Mouse (Mus musculus) yolk sac, embryonic 10.5 days (tissue): ENCODE measurements around the gene Pogz.
"Not testable (repeated sequence)": the region's sequence is repeated elsewhere in the genome, so short reads cannot be mapped to it uniquely, and the experiment has no call there.

ENCODE experiments used
- DNase-seq: peaks from one replicate; pipeline ENCODE4 v3.0.0-alpha.2; 2017; ENCODE audit warnings: low spot score

The Pogz gene

DNA sequence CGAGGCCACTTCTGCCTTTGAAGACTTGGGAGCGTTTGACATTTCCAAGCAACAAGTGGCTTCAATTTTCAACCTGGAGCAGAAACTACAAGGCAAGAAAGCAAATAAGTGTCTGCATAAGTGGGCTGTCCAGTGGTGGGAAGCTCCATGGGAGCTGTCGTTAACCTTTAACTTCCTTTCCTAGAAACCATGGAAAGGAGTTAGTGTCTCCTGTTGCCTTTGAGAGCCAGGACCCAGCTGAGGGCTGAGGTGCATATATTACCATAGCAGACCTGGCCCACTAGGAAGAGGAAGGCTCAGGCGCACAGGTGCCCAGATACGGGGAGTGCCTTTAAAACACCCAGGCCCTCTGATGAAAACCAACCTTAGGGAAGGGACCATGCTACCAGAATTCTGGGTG, 4.7 kb upstream of the Pogz start:
- DNase-seq, result peak; percentile 63

DNA sequence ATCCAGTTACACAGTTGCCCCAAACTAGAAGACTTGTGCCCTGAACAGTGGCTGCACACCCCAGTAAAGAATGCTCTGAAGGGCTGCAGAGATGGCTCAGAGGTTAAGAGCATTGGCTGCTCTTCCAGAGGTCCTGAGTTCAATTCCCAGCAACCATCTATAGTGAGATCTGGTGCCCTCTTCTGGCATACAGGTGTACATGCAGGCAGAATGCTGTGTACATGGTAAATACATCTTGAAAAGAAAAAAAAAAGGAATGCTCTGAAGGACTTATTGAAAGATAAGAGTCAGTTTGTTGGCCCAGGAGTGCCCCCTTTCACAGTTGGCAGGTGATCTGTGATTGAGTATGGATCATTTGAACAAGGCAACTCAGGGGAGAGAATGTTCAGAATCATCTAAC, 4.0 kb upstream of the Pogz start:
- DNase-seq, result no peak

GRCm38 (mm10) chr3:94835396-94835795, 2.0 kb upstream of the Pogz start:
- DNase-seq, result peak; percentile 18

GRCm38 (mm10) chr3:94837959-94838496, 661 bp downstream of the Pogz start:
- peak; percentile 66 for DNase-seq

DNA sequence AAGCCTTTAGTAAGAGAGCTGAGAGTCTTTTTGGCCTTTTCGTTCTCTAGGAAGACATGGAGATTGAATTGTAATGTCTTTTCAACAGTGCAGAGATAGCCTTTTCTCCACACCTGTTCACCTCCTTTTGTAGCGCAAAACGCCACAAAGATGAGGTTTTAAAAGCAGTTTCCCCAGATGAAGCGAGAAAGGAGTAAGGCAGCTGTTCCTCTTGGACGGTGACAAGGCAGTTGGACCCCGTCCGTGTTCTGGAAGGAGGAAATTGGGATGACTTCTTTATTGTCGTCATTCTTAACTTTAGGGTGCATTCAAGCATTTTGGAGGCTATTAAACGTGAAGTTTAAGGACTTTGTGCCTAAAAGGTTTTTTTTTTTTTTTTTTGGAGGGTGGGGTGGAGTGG, 1.3 kb downstream of the Pogz start:
- DNase-seq, result no peak

- no peak for DNase-seq
Measured at GRCm38 (mm10) chr3:94839101-94839500, 1.7 kb downstream of the Pogz start.

- no peak for DNase-seq
Measured at GRCm38 (mm10) chr3:94847382-94847781, 10.0 kb downstream of the Pogz start.

DNA sequence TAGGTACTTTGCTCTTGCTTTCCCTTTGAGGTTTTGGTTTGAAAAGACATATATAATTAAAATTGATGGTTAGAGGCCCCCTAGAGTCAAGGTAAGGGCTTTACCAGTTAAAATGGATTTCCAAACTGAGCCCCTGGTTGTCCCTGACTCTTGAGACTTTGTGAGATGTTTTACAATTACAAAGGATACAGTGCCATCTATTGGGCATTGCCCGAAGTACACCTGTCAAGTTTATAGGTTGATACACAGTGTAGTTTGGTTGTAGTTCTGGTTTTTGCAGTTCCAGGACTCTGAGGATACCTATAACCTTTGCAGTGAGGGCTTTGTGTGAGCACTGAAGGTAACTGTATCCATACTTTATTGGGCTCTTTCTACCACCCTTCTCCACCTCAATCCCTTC, 12.0 kb downstream of the Pogz start:
- DNase-seq, result no peak

- no peak for DNase-seq
Measured at GRCm38 (mm10) chr3:94851731-94852130, 14.4 kb downstream of the Pogz start.

DNA sequence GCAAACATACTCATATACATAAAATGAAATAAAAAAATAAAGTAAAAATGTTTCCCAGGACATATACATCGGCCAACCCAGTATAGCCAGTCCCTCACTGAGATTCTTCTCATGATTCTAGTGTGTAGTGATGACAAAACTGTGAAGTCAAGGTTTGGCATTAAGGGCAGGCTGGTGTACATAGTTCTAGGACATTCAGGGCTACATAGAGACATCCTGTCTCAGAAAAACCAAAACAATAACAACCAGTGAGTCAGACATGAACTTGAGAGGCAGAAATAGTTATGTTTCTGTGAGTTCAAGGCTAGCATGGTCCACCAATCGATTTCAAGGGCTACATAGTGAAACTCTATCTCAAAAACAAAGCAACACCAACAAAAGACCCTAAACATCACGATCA, 14.8 kb downstream of the Pogz start:
- DNase-seq, result no peak

GRCm38 (mm10) chr3:94859471-94859870, 22.1 kb downstream of the Pogz start:
- no peak for DNase-seq

- no peak for DNase-seq
Measured at GRCm38 (mm10) chr3:94869011-94869410, 31.6 kb downstream of the Pogz start.

DNA sequence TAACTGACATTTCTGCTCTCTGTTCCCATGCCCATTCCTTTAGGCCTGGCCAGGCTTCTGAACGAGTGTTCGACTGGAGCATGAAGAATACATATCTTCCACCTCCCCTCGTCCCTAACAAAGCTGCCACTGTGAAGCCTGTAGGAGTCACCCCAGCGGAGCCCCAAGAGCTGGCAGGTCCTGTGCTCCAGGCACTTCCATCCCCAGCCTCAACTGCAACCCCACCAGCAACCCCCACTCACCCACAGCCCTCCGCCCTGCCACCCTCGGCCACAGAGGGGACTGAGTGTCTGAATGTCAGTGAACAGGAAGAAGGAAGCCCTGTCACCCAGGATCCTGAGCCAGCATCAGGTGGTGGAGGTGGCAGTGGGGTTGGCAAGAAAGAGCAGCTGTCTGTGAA, 41.3 kb downstream of the Pogz start:
- no peak for DNase-seq

GRCm38 (mm10) chr3:94881840-94882239, 44.5 kb downstream of the Pogz start:
- no peak for DNase-seq

DNA sequence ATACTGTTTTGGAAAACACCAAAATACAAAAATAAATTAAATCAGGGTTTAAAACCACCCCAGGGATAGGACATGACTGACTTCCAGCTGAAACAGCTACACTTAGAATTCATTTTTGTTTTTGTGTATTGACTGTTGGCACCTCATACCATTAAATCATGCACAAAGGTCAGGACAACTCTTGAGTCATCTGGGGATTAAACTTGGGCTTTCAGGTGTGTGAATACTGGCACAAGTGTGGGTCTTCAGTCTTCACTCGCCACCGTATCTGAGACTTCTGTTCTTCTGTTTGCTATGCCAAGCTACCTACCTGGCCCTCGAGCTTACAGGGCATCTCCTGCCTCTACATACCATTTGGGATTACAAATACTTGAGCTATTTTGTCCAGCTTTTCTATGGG, 45.2 kb downstream of the Pogz start:
- no peak for DNase-seq

DNA sequence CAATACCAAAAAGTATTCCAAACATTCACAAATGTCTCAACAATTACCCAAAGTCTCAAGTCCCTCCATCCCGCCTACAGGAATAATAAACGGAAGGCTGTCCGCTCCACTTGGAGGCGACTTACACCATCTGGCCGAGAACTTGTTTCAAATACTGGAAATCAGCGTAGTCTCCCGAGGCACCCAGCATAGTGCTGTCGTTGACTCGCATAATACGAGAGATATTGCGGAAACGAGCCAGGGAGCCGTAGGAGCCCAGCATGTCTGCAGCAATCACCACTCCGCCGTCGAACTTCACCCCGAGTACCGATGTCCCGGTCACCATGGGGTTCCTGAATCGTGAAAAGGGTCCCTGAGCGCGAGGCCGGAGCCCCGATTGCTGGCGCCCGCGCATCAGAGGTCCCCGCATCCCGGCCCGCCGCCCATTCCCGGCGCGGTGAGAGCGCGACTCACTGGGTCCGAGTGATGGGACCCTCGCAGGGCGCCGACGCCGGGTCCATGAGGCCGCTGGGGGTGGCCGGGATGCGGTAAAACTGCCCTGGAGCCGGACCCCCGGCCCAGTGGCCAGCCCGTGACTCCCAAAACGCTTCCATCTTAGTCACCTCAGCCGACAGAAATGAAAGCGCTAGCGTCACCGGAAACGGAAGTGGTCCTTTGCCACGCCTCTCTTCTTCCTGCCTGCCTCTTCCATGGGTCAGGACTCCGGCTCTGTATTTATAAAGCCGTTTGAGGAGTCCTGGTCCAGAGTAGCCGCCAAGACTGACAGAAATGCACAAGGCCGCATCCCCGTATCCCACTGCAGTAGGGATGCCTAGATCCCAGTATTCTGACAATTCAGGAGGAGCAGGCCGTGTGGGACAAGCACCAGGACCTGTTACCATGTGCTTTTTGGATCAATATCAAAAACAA, 49.2 kb downstream of the Pogz start, which contains the start of gene Psmb4:
Gene Psmb4, minus strand, starts transcription at position 646 of the 909 bp plus-strand sequence.
- peak; percentile 86 for DNase-seq

DNA sequence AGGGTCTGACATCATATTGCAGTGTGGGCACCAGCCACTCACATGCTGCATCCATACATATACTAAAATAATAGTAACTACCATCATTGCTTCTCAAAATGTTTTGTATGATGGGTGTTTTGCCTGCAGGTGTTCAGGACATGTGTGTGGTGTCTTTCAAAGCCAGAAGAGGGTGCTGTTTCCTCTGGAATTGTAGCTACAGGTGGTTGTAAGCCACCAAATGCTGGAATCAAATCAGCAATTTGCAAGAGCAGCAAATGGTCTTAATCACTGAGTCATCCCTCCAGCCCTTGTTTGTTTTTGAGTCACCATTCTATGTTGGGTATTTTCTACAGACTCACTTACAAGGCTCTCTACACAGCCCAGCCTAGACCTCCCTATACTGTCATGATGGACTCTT, 51.2 kb downstream of the Pogz start:
- DNase-seq, result peak; percentile 16

DNA sequence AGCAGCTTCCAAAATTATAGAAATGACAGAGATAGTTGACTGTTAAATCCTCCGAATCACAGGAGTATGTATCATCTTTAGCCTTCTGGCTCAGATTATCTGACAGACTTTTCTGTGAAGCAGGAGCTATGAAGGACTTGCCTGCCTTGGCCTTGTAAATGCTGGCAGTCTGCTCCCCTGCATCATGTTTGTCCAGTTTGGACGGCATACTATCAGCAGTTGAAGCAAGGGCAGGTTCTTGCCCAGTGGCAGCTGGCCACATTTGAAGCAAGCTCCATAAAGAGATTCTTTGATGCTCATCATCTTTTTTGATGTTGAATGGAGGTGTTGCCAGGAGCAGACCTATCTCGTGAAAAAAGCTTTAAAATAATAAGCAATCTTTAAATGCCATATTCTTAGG, 56.7 kb downstream of the Pogz start:
- no peak for DNase-seq

GRCm38 (mm10) chr3:94902747-94903146, 65.4 kb downstream of the Pogz start:
- peak; percentile 46 for DNase-seq

GRCm38 (mm10) chr3:94904759-94905158, 67.4 kb downstream of the Pogz start:
- not testable (repeated sequence) for DNase-seq

DNA sequence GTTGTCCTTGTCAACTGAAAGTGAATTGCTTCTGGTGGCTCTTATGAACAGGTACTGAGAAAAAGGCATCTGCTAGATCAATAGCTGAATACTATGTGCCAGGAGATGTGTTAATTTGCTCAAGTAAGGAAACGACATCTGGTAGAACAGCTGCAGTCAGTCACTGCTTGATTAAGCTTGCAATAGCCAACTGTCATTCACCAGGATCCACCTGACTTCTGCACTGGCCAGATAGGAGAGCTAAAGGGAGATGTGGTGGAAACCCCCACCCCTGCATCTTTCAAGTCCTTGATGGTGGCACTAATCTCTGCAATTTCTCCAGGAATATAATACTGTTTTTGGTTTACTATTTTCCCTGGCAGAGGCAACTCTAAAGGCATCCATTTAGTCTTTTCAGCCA, 69.1 kb downstream of the Pogz start:
- DNase-seq, result no peak

GRCm38 (mm10) chr3:94911050-94911693, 73.8 kb downstream of the Pogz start:
- DNase-seq, result no peak

DNA sequence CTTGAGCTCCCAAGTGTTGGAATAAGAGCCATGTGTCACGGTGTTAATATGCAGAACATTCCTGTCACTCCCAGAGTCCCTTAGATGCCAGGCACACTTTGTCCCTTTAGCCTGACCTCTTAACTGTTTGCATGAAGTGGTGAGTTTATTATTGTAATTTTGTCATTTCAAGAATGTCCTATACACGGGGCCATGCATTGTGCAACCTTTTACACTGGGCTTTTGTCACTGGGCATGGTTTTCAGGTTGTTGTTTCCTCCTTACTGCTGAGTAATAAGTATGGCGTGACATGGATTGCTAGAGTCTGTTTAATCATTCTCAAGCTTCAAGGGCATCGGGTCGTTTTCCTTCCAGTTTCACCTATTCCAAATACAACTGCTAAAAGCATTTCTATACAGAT, 76.4 kb downstream of the Pogz start:
- peak; percentile 60 for DNase-seq
